Mouse (Mus musculus) central nervous system, embryonic 18 days (tissue): ENCODE measurements around the gene Telo2. TPM values are rescaled to one million over a fixed set of nuclear protein-coding genes. Genes with fewer than 3 reads are reported as not detected.

Experiments
- polyA plus RNA-seq: library from polyadenylated mRNA; depleted of rRNA; stranded (reverse); fragments of >200 nt; gene quantifications from 2 replicates; pipeline ENCODE4 v1.2.3, GENCODE M21; 2012; rRNA removed

The Telo2 gene
- polyA plus RNA-seq: 44.7 and 46.3 TPM in 2 replicates

DNA sequence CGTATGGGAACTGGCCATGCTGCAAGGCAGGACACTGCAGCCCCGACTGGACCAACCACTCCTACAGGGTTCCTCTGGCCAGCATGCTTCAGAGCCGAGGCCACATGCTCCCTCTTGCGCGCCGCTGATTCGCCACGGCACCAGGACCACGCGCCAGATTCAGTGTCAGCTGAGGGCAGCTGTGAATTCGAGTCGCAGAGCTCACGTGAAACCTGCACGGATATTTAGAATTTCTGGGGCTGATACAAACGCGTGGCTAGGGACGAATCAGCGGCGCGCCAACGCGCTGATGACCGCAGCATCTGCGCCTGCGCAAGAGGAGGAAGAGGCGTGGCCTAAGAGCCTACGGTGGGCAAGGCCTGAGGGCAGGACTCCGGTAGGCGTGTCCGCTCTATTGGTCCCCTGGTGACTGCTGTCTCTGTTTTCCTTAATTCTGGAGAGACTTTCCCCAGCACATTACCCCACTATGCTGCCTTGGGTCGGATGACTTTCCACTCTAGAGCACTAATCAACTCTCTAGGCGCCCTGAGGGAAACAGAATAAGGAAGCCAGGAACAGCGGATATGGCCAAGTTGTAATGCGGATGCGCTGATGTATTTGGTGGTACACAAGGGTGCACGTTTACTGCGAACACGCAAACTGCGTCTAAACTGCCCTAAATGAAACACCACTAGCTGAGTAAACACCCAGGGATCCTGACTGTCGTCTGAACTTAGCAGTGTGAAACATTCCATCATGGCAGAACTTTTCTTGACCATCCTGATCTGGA lies at the start of gene Telo2:
Telo2 (minus strand) TSS at position 304 of the 769 bp plus-strand sequence.

DNA sequence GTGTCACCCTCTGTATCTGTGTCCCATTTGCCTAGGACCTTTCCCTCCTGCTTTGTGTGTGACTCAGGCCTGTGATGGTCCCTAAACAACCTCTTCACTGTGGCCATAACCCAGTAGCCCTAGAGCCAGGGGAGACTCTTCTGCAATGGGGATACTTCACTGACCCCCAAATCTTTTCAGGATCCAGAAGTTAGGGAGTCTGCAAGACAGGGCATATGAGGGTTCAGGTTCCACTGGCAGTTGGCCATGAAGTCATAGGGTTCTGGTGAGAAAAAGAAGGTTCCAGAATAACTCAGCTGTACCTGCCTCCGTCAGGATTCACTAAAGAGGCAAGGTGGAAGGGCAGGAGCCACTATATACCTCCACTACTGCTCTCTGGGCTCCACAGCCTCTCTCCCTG lies 46.4 kb upstream of the Telo2 start, which contains the start of gene Ccdc154:
Ccdc154 (plus strand) TSS at position 301 of the 400 bp plus-strand sequence.

DNA sequence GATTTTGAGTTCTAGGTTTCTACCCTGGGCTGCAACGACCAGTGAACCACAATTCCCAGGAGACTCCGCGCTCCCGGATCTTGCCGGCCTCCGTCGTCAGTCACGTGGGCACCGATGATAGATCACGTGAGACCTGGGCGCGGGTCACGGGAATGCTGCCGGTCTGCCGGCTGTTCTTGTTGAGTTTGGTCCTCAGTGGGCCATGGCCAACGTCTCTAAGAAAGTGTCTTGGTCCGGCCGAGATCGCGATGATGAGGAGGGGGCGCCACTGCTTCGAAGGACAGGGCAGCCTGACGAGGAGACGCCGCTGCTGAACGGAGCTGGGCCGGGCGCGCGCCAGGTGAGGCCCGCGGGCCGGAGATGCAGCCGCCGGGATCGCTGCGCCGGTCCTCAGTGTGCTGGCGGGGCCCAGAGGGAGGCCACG lies 17.5 kb upstream of the Telo2 start, which contains the start of gene Clcn7:
Clcn7 (plus strand) TSS at position 117 of the 424 bp plus-strand sequence.

DNA sequence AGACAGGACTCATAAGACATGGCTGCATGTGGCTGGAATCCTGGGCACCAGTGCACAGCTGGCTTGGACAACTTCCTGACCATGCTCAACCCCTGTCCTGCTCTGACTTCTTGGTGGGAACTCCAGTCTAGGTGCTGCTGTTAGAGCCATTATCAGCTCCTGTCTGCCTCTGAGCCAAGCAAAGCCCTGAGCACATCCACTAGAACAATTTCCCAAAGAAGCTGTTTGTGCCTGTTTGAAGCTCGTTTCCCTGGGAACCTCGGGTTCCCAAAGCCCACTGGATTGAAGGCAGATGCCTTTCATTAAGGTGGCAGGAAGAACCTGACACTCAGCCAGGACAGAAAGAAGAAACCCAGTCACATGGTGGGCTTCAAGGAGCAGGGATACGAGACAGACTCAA lies 4.6 kb upstream of the Telo2 start, which contains the start of gene Ptx4:
Ptx4 (plus strand) TSS at position 355 of the 400 bp plus-strand sequence.

DNA sequence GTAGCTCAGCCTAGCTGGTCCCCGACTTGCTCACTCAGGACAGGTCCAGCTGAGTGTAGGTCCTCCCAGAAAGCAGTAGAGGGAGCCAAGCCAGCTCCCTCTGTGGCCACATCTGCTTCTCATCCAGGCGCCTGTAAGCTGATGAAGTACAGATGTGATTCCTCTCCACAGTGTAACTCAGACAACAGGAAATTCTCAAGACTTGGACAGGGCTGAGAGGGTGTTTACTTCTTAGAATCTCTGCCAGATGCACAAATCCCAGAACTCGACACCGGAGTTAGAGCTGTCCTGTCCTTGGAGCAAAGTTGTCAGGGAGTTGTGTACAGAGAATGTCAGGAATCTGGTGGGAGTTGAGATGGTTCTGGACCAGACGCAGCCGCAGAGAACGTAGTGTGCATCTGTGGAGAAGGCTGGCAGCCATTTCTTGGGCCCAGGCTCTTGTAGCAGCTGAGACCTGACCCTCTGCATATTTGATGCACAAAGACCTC lies 32.3 kb downstream of the Telo2 start, which contains the start of gene Tmem204:
Tmem204 (minus strand) TSS at position 148 of the 488 bp plus-strand sequence.

Other genes starting within 250 kb of the Telo2 start
- 0.04 TPM in 2 replicates for gene Igfals, start 250.0 kb downstream of the Telo2 start, polyA plus RNA-seq
- 24.0 and 25.9 TPM in 2 replicates for gene Nubp2, start 229.6 kb downstream of the Telo2 start, polyA plus RNA-seq
- 86.4 and 94.7 TPM in 2 replicates for gene Spsb3, start 229.3 kb downstream of the Telo2 start, polyA plus RNA-seq
- 33.9 and 36.5 TPM in 2 replicates for gene Eme2, start 220.9 kb downstream of the Telo2 start, polyA plus RNA-seq
- gene Mrps34, start 220.9 kb downstream of the Telo2 start, polyA plus RNA-seq: 97.2 and 101 TPM in 2 replicates
- 78.7 and 90.5 TPM in 2 replicates for gene Nme3, start 219.5 kb downstream of the Telo2 start, polyA plus RNA-seq
- 223 and 233 TPM in 2 replicates for gene Mapk8ip3, start 179.0 kb downstream of the Telo2 start, polyA plus RNA-seq
- gene Jpt2, start 155.3 kb downstream of the Telo2 start, polyA plus RNA-seq: 43.2 and 49.2 TPM in 2 replicates
- 21.1 and 22.2 TPM in 2 replicates for gene Cramp1l, start 100.2 kb downstream of the Telo2 start, polyA plus RNA-seq
- gene Ift140, start 99.9 kb downstream of the Telo2 start, polyA plus RNA-seq: 23.7 and 25.6 TPM in 2 replicates
- gene Tmem204, start 32.4 kb downstream of the Telo2 start, polyA plus RNA-seq: 9.3 and 9.4 TPM in 2 replicates
- 0.08 and 0.23 TPM in 2 replicates for gene Ptx4, start 4.8 kb upstream of the Telo2 start, polyA plus RNA-seq
- gene Clcn7, start 17.4 kb upstream of the Telo2 start, polyA plus RNA-seq: 41.6 and 42.0 TPM in 2 replicates
- gene Ccdc154, start 46.5 kb upstream of the Telo2 start, polyA plus RNA-seq: 0.03 and 0.06 TPM in 2 replicates
- gene Gm38655, start 59.5 kb upstream of the Telo2 start, polyA plus RNA-seq: not detected in 2 replicates
- 24.3 and 25.5 TPM in 2 replicates for gene BC003965, start 68.6 kb upstream of the Telo2 start, polyA plus RNA-seq
- 25.4 and 27.6 TPM in 2 replicates for gene Unkl, start 72.4 kb upstream of the Telo2 start, polyA plus RNA-seq
- gene Gnptg, start 124.2 kb upstream of the Telo2 start, polyA plus RNA-seq: 103 TPM in 2 replicates
- gene Tsr3, start 124.2 kb upstream of the Telo2 start, polyA plus RNA-seq: 43.7 and 45.7 TPM in 2 replicates
- 44.7 and 46.0 TPM in 2 replicates for gene Baiap3, start 140.4 kb upstream of the Telo2 start, polyA plus RNA-seq
- gene Ube2i, start 158.7 kb upstream of the Telo2 start, polyA plus RNA-seq: 481 TPM in 2 replicates
- 0.04 TPM in 1 of 2 replicates, not detected in the other for gene Prss34, start 182.4 kb upstream of the Telo2 start, polyA plus RNA-seq
- gene Prss28, start 192.7 kb upstream of the Telo2 start, polyA plus RNA-seq: not detected in 2 replicates
- gene Prss29, start 202.7 kb upstream of the Telo2 start, polyA plus RNA-seq: not detected in 2 replicates
- 0.08 TPM in 1 of 2 replicates, not detected in the other for gene Tpsab1, start 229.6 kb upstream of the Telo2 start, polyA plus RNA-seq